Mouse (Mus musculus): ENCODE measurements around the gene 1600014C23Rik. TPM values are rescaled to one million over a fixed set of nuclear protein-coding genes. Genes with fewer than 3 reads are reported as not detected.

The 1600014C23Rik gene
- total and polyA plus RNA-seq, 3 experiments: 0.81 to 2.7 TPM; not detected in 1

DNA sequence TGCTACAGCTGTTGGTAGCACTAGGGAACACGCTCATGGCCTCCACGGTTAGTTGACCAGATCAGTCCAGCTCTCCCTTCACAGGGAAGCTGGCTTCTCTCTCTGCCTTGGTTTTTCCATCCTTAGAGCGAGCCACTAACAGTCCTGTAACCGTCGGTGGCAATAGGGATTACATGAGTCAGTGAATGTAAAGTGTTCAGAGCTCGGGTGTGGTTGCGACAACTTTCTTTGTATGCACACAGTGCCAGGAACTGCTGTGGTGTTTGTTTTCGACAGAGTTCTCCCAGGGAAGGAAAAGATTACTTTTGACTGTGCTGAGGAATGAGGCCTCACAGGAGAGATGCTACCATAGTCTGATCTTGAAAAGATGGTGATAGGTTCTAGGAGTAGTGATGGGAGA is 29.5 kb upstream of the 1600014C23Rik start:
- TF ChIP-seq CTCF (IDR thresholded peaks at IDR 0.05 in 2 of 3, conservative IDR thresholded peaks at IDR 0.05 in 1 of 3; ENCODE audit: control insufficient read depth in 1 of 3, insufficient read depth in 1 of 3, low read depth in 2 of 3, low read length in 3 of 3, poor library complexity in 1 of 3, severe bottlenecking in 1 of 3) (no peak), POLR2AphosphoS2 (IDR thresholded peaks at IDR 0.05; ENCODE audit: low read length) (no peak), ZKSCAN1 (IDR thresholded peaks at IDR 0.05; ENCODE audit: low read depth, low read length) (no peak), RCOR1 (IDR thresholded peaks at IDR 0.05; ENCODE audit: low read depth, low read length) (no peak), E2F4 (IDR thresholded peaks at IDR 0.05; ENCODE audit: borderline replicate concordance, low read depth, low read length) (no peak), ZMIZ1 (IDR thresholded peaks at IDR 0.05; ENCODE audit: low read depth, low read length) (no peak), TAL1 (IDR thresholded peaks at IDR 0.05; ENCODE audit: low read length) (no peak), MAX (IDR thresholded peaks at IDR 0.05; ENCODE audit: low read length) (no peak), POLR2AphosphoS5 (IDR thresholded peaks at IDR 0.05; ENCODE audit: borderline replicate concordance, low read depth, low read length) (no peak), GABPA (IDR thresholded peaks at IDR 0.05; ENCODE audit: low read depth, low read length) (no peak), TCF12 (IDR thresholded peaks at IDR 0.05; ENCODE audit: low read depth, low read length) (no peak), GATA1 (IDR thresholded peaks at IDR 0.05; ENCODE audit: low read depth, low read length) (no peak), TBP (IDR thresholded peaks at IDR 0.05; ENCODE audit: low read depth, low read length) (no peak), ZC3H11A (IDR thresholded peaks at IDR 0.05; ENCODE audit: low read depth, low read length) (no peak), ETS1 (IDR thresholded peaks at IDR 0.05; ENCODE audit: low read depth, low read length) (no peak), CHD1 (IDR thresholded peaks at IDR 0.05; ENCODE audit: low read depth, low read length) (no peak), SMC3 (IDR thresholded peaks at IDR 0.05; ENCODE audit: low read depth, low read length) (no peak), MAFK (IDR thresholded peaks at IDR 0.05; ENCODE audit: borderline replicate concordance, low read depth, low read length) (no peak)
- no peaks in the 10 kb centered on the region for H3K27me3 ChIP-seq (ENCODE audit: control insufficient read depth in 1 of 2, insufficient read depth in 2 of 2, low read length in 2 of 2)
- no peaks in the 10 kb centered on the region for H3K79me2 ChIP-seq (ENCODE audit: control insufficient read depth, insufficient read depth, low read length, poor library complexity)

DNA sequence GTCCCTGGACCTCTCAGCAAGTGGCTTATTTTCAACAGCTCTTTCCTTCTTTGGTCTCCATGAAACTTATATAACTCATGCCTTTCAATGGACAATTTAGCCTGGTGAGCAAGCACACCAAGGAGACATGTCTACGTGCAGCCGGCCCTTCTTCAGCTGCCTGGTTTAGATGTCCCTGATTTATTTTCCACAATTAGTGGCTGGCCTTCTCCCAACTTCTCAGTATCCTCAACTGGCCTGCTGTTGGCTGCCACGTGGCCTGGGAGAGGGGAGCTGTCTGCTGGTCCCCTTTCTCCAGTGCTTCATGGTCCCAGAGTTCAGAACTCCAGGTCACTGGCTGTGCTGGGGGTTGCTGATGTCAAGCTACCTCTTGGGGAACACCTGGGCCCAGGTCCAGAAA is 28.3 kb upstream of the 1600014C23Rik start:
- DNase-seq (ENCODE audit: low read depth, low spot score): no peak
- no peak for TF ChIP-seq MAFK (IDR thresholded peaks at IDR 0.05; ENCODE audit: borderline replicate concordance, low read depth, low read length)
- TF ChIP-seq ZMIZ1 (IDR thresholded peaks at IDR 0.05; ENCODE audit: low read depth, low read length): no peak
- no peak for TF ChIP-seq SMC3 (IDR thresholded peaks at IDR 0.05; ENCODE audit: low read depth, low read length)
- no peak for TF ChIP-seq USF2 (IDR thresholded peaks at IDR 0.05; ENCODE audit: borderline replicate concordance in 1 of 2, insufficient read depth in 1 of 2, low read depth in 1 of 2, low read length in 2 of 2)
- Histone ChIP-seq H3K4me1 (ENCODE audit: control insufficient read depth in 1 of 2, insufficient read depth in 2 of 2, low read length in 2 of 2) (peaks cover 5 to 20% of the 10 kb centered on the region in 2 experiments), H3K79me2 (ENCODE audit: control insufficient read depth, insufficient read depth, low read length, poor library complexity) (no peaks in the 10 kb centered on the region), H3K27me3 (ENCODE audit: control insufficient read depth in 1 of 2, insufficient read depth in 2 of 2, low read length in 2 of 2) (no peaks in the 10 kb centered on the region), H3K4me3 (ENCODE audit: control insufficient read depth in 1 of 2, insufficient read depth in 1 of 2, low read depth in 2 of 2, low read length in 2 of 2) (no peak overlapping the region), H3K36me3 (ENCODE audit: control insufficient read depth in 1 of 2, insufficient read depth in 2 of 2, low read length in 2 of 2) (peaks cover 0 to 5% of the 10 kb centered on the region in 2 experiments; a peak in 2 of 4 replicates), H3K9ac (ENCODE audit: control insufficient read depth, low read depth, low read length, poor library complexity, severe bottlenecking) (no peak overlapping the region), H3K27ac (ENCODE audit: control insufficient read depth, low read depth, low read length) (no peak overlapping the region), H3K9me3 (replicated peaks; ENCODE audit: insufficient read depth, low read length) (no peaks in the 10 kb centered on the region)

More for the DNA sequence above, 29.5 kb upstream of the 1600014C23Rik start:
- H3K36me3 ChIP-seq (ENCODE audit: control insufficient read depth in 1 of 2, insufficient read depth in 2 of 2, low read length in 2 of 2): peaks cover 0 to 5% of the 10 kb centered on the region in 2 experiments; a peak in 2 of 4 replicates
- no peak overlapping the region for H3K4me3 ChIP-seq (ENCODE audit: control insufficient read depth in 1 of 2, insufficient read depth in 1 of 2, low read depth in 2 of 2, low read length in 2 of 2)
- H3K9me3 ChIP-seq (replicated peaks; ENCODE audit: insufficient read depth, low read length): no peaks in the 10 kb centered on the region
- DNase-seq (ENCODE audit: low read depth, low spot score): no peak
- no peak overlapping the region for H3K27ac ChIP-seq (ENCODE audit: control insufficient read depth, low read depth, low read length)
- H3K4me1 ChIP-seq (ENCODE audit: control insufficient read depth in 1 of 2, insufficient read depth in 2 of 2, low read length in 2 of 2): peaks cover 3 to 20% of the 10 kb centered on the region in 2 experiments
- no peak overlapping the region for H3K9ac ChIP-seq (ENCODE audit: control insufficient read depth, low read depth, low read length, poor library complexity, severe bottlenecking)
